15 mouse cellular contexts compared by ENCODE assay signal in the genomic region with DNA sequence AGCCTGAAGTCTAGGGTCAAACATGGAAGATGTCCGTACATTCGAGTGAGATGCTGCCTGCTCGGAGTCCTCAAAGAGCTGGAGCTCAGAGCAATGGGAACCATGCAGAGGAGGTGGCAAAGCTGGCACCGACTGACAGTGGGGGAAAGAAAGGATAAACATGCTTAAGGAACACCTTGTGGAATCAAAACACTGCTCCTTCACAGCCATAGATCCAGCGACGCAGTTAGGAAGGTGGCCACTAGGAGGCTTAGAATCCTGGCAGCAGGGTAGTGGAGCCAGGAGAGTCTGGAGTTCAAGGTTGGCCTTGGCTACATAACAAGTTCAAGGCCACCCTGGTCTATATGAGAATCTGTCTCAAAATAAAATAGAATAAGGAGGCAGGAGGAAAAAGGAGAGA. TPM values are rescaled to one million over a fixed set of nuclear protein-coding genes. Genes with fewer than 3 reads are reported as not detected.
DNase-seq lines count a peak whose midpoint lies in the region; ATAC-seq and TF ChIP-seq lines count a peak whose summit lies in the region.
"Had no signal": no experiment of that assay in that cellular context is flagged by ENCODE, and none has a peak within 500 bp of the region (broad histone marks: within the 10 kb centered on the region; RNA-seq: fewer than 3 reads in every experiment).

No protein-coding gene starts in this region.

- no peaks in the 10 kb centered on the region for H3K36me3 ChIP-seq in heart, embryonic 10.5 days
- H3K36me3 ChIP-seq in testis, adult 2 months (ENCODE audit: control insufficient read depth, insufficient read depth, low read length): no peaks in the 10 kb centered on the region
- no peaks in the 10 kb centered on the region for H3K36me3 ChIP-seq in stomach, postnatal 0 days (ENCODE audit: control insufficient read depth, insufficient read depth, low read length)
- H3K36me3 ChIP-seq: limb, embryonic 15.5 days; neural tube, embryonic 15.5 days had no signal

- no peak for TF ChIP-seq EP300 in stomach, postnatal 0 days (optimal IDR thresholded peaks at IDR 0.05)

- H3K4me1 ChIP-seq in heart, embryonic 10.5 days: peaks cover 50% of the 10 kb centered on the region
- no peaks in the 10 kb centered on the region for H3K4me1 ChIP-seq in testis, adult 2 months (ENCODE audit: control insufficient read depth, insufficient read depth, low read length)
- peaks cover 4% of the 10 kb centered on the region; the same call in 1 of the 2 replicates for H3K4me1 ChIP-seq in stomach, postnatal 0 days (replicated peaks; ENCODE audit: control insufficient read depth, insufficient read depth)

- intact Hi-C loops in heart, postnatal 36 days (cut with DNase I): loop anchor here (1.0 to 5.0 kb wide), 6 partner anchors 94 to 744 kb away; partner anchors contain the start of gene Epas1

- no peak overlapping the region for H3K27ac ChIP-seq in heart, embryonic 10.5 days
- H3K27ac ChIP-seq in testis, adult 2 months (ENCODE audit: control insufficient read depth, insufficient read depth, low read depth, low read length): no peak overlapping the region
- H3K27ac ChIP-seq in stomach, postnatal 0 days (replicated peaks): no peak overlapping the region

- no peak overlapping the region for H3K4me2 ChIP-seq in stomach, postnatal 0 days (replicated peaks; ENCODE audit: low read depth)

- no peak for ATAC-seq in stomach, postnatal 0 days (ENCODE audit: low FRiP score, low TSS enrichment)

- H3K27me3 ChIP-seq in heart, embryonic 10.5 days (ENCODE audit: insufficient read depth, poor library complexity, severe bottlenecking): peaks cover 22% of the 10 kb centered on the region
- no peaks in the 10 kb centered on the region for H3K27me3 ChIP-seq in testis, adult 2 months (ENCODE audit: control insufficient read depth, insufficient read depth, low read length)
- H3K27me3 ChIP-seq in stomach, postnatal 0 days (ENCODE audit: control insufficient read depth, insufficient read depth, low read length): no peaks in the 10 kb centered on the region

- TF ChIP-seq CTCF in testis, adult 2 months (IDR thresholded peaks at IDR 0.05; ENCODE audit: control insufficient read depth, insufficient read depth, insufficient replicate concordance, low read depth, low read length): peak; percentile 25; the same call in 1 of the 2 replicates
- TF ChIP-seq CTCF in brain, embryonic 14.5 days (IDR thresholded peaks at IDR 0.05; ENCODE audit: borderline replicate concordance, extremely low read depth, insufficient read depth, insufficient read length): peak; percentile 35; the same call in 1 of the 2 replicates
- peak; percentile 40 for TF ChIP-seq CTCF in stomach, postnatal 0 days (IDR thresholded peaks at IDR 0.05; ENCODE audit: low read depth)

- no peak overlapping the region for H3K4me3 ChIP-seq in heart, embryonic 10.5 days
- H3K4me3 ChIP-seq in testis, adult 2 months (ENCODE audit: control insufficient read depth, low read depth, low read length): no peak overlapping the region
- no peak overlapping the region for H3K4me3 ChIP-seq in stomach, postnatal 0 days (ENCODE audit: low read depth, low read length)
- H3K4me3 ChIP-seq: limb, embryonic 15.5 days; neural tube, embryonic 15.5 days had no signal

- H3K9ac ChIP-seq in stomach, postnatal 0 days (ENCODE audit: low read length): no peak overlapping the region
- H3K9ac ChIP-seq: limb, embryonic 15.5 days; neural tube, embryonic 15.5 days had no signal

- 26% methylated on average over 6 of the region's 6 CpGs for WGBS in heart, embryonic 10.5 days
- 28% methylated on average over 6 of the region's 6 CpGs for WGBS in stomach, postnatal 0 days

- TF ChIP-seq POLR2A in testis, adult 2 months (IDR thresholded peaks at IDR 0.05; ENCODE audit: control insufficient read depth, low read depth, low read length): no peak
- TF ChIP-seq POLR2A in brain, embryonic 14.5 days (IDR thresholded peaks at IDR 0.05; ENCODE audit: borderline replicate concordance, extremely low read depth, insufficient read depth, insufficient read length, poor library complexity, severe bottlenecking): no peak

- no peaks in the 10 kb centered on the region for H3K9me3 ChIP-seq in heart, embryonic 10.5 days
- H3K9me3 ChIP-seq in stomach, postnatal 0 days (ENCODE audit: control insufficient read depth, low read length): no peaks in the 10 kb centered on the region
- H3K9me3 ChIP-seq: limb, embryonic 15.5 days; neural tube, embryonic 15.5 days had no signal

- DNase-seq in heart, postnatal 4 days: peak; percentile 35
- DNase-seq in heart, embryonic 10.5 days (ENCODE audit: low spot score): no peak
- no peak for DNase-seq in testis, postnatal 14 days (ENCODE audit: low spot score)
- no peak for DNase-seq in brain, embryonic 14.5 days (ENCODE audit: low read depth)
- no peak for DNase-seq in stomach, postnatal 0 days (ENCODE audit: low spot score)
- DNase-seq in heart, postnatal 36 days: no peak

RNA-seq across cellular contexts. Expression of gene Tmem247, which starts 10.5 kb away (rescaled TPM):
- not detected for total RNA-seq in heart, postnatal 4 days (2021)
- polyA plus RNA-seq in heart, embryonic 10.5 days (2016; fragmentation: Nextera tagmentation; extraction: Ambion mirVana): not detected in 2 replicates
- 1,060 and 1,176 TPM in 2 replicates for polyA plus RNA-seq in testis, adult 2 months (2012; rRNA removed)
- polyA plus RNA-seq in brain, embryonic 14.5 days (2012; rRNA removed): not detected in 2 replicates
- not detected in 2 replicates for polyA plus RNA-seq in stomach, postnatal 0 days (2015; fragmentation: Nextera tagmentation; extraction: Ambion mirVana)
- not detected for total RNA-seq in heart, postnatal 36 days (2021)
- total RNA-seq: adrenal gland, postnatal 14 days; gastrocnemius, adult 18-20 months; layer of hippocampus, postnatal 25 days; megakaryocyte-erythroid progenitor cell, adult 5-6 weeks had no signal
- polyA plus RNA-seq: heart, postnatal 0 days; kidney, embryonic 14.5 days; limb, embryonic 15.5 days; neural tube, embryonic 15.5 days had no signal

RNA-seq across cellular contexts. Expression of gene Atp6v1e2, which starts 41.1 kb away (rescaled TPM):
- not detected for total RNA-seq in heart, postnatal 4 days (2021)
- not detected in 2 replicates for polyA plus RNA-seq in heart, embryonic 10.5 days (2016; fragmentation: Nextera tagmentation; extraction: Ambion mirVana)
- 175 and 178 TPM in 2 replicates for polyA plus RNA-seq in testis, adult 2 months (2012; rRNA removed)
- not detected in 2 replicates for polyA plus RNA-seq in brain, embryonic 14.5 days (2012; rRNA removed)
- polyA plus RNA-seq in stomach, postnatal 0 days (2015; fragmentation: Nextera tagmentation; extraction: Ambion mirVana): 0.12 TPM in 1 of 2 replicates, not detected in the other
- total RNA-seq in heart, postnatal 36 days (2021): not detected
- total RNA-seq: adrenal gland, postnatal 14 days; gastrocnemius, adult 18-20 months; megakaryocyte-erythroid progenitor cell, adult 5-6 weeks had no signal
- polyA plus RNA-seq: heart, postnatal 0 days; kidney, embryonic 14.5 days; limb, embryonic 15.5 days; neural tube, embryonic 15.5 days had no signal

RNA-seq across cellular contexts. Expression of gene Rhoq, which starts 56.3 kb away (rescaled TPM):
- total RNA-seq in heart, postnatal 4 days (2021): 100 to 1,000 TPM; 117 to 133 TPM
- 15.5 and 15.9 TPM in 2 replicates for polyA plus RNA-seq in heart, embryonic 10.5 days (2016; fragmentation: Nextera tagmentation; extraction: Ambion mirVana)
- 1.1 and 2.4 TPM in 2 replicates for polyA plus RNA-seq in testis, adult 2 months (2012; rRNA removed)
- polyA plus RNA-seq in brain, embryonic 14.5 days (2012; rRNA removed): 15.6 and 19.3 TPM in 2 replicates
- 5.6 and 6.2 TPM in 2 replicates for polyA plus RNA-seq in stomach, postnatal 0 days (2015; fragmentation: Nextera tagmentation; extraction: Ambion mirVana)
- total RNA-seq in heart, postnatal 36 days (2021): 100 to 1,000 TPM; 144 to 146 TPM

Comparison
In these comparisons a context has a peak if more than half of its experiments do, and no peak if none do; other contexts are left out.
1. RNA of gene Tmem247, which starts 10.5 kb away (polyA plus RNA-seq): 1,060 to 1,176 TPM in testis, adult 2 months; not detected in heart, embryonic 10.5 days, not detected in brain, embryonic 14.5 days and not detected in stomach, postnatal 0 days; every median in the first group is over 1,000 times any median in the second.
2. RNA of gene Atp6v1e2, which starts 41.1 kb away (polyA plus RNA-seq): 175 to 178 TPM in testis, adult 2 months; 0.12 TPM in stomach, postnatal 0 days, not detected in brain, embryonic 14.5 days and not detected in heart, embryonic 10.5 days; every median in the first group is over 100 times any median in the second.
3. Peak in every context shown above with its lines, with median percentiles within 50 percentile points of each other: CTCF ChIP-seq.